Mouse (Mus musculus) E14TG2a.4 (cell line): ENCODE results near the gene Wdr82.

Experiments
- CTCF ChIP-seq: conservative IDR thresholded peaks from 2 replicates; pipeline ENCODE4 v1.5.1; 2014; ENCODE audit warnings: low read length
- NANOG ChIP-seq: IDR thresholded peaks from 2 replicates; pipeline ENCODE4 v1.6.1; 2014; ENCODE audit warnings: borderline replicate concordance, low read length, mixed read lengths

- TF ChIP-seq CTCF (no peak), NANOG (no peak)
Observed at GRCm38 (mm10) chr9:106144176-106144575, 26.6 kb upstream of the Wdr82 start.
